Comparison of ENCODE assay signal across 33 mouse cellular contexts in genomic region chr7:49853342-49854181, GRCm38 (mm10). TPM values are rescaled to one million over a fixed set of nuclear protein-coding genes. Genes with fewer than 3 reads are reported as not detected.
DNase-seq lines count a peak whose midpoint lies in the region; ATAC-seq and TF ChIP-seq lines count a peak whose summit lies in the region.
"Had no signal": no experiment of that assay in that cellular context is flagged by ENCODE, and none has a peak within 500 bp of the region (broad histone marks: within the 10 kb centered on the region; RNA-seq: fewer than 3 reads in every experiment).

No protein-coding gene starts in this region.

- peak; percentile 14 for DNase-seq in c-Kit-positive CD71-positive TER-119-positive erythroid progenitor cells, embryonic 14.5 days (ENCODE audit: low spot score)
- DNase-seq in liver, postnatal 0 days: no peak
- DNase-seq in layer of hippocampus, adult 9-11 months: no peak
- no peak for DNase-seq in cerebellum, adult 8-10 months
- DNase-seq in layer of hippocampus, adult 18-20 months (ENCODE audit: low spot score in 2 of 2): no peak
- DNase-seq: adrenal gland, postnatal 10 days; B cell, adult 2 months; cerebellum, adult 11-12 months; cerebellum, postnatal 14 days; heart, postnatal 14 days; kidney, adult 9 months; kidney, postnatal 10 days; lung, postnatal 36 days; right cerebral cortex, postnatal 14 days had no signal

- ATAC-seq in hindbrain, embryonic 12.5 days (ENCODE audit: low FRiP score): peak; percentile 46; the same call in 1 of the 2 replicates
- ATAC-seq in hindbrain, embryonic 16.5 days: no peak
- peak; percentile 68 for ATAC-seq in liver, embryonic 12.5 days
- 0 out of 2 replicates have a peak, but pooled peaks have one; percentile 29 for ATAC-seq in liver, postnatal 0 days
- ATAC-seq: forebrain, embryonic 15.5 days; intestine, postnatal 0 days; midbrain, embryonic 13.5 days had no signal

- TF ChIP-seq EP300 in liver, postnatal 0 days (IDR thresholded peaks at IDR 0.05; ENCODE audit: low read depth): peak; percentile 78

- no peak overlapping the region for H3K4me3 ChIP-seq in hindbrain, embryonic 12.5 days
- H3K4me3 ChIP-seq in hindbrain, embryonic 16.5 days (ENCODE audit: low read length): no peak overlapping the region
- H3K4me3 ChIP-seq in liver, embryonic 12.5 days: no peak overlapping the region
- H3K4me3 ChIP-seq in liver, postnatal 0 days (ENCODE audit: low read depth, low read length): no peak overlapping the region
- H3K4me3 ChIP-seq: embryonic facial prominence, embryonic 10.5 days; embryonic facial prominence, embryonic 15.5 days; forebrain, embryonic 15.5 days; heart, embryonic 10.5 days; hindbrain, embryonic 10.5 days; megakaryocyte, embryonic 14.5 days; midbrain, embryonic 13.5 days; neural tube, embryonic 13.5 days had no signal

- no peak overlapping the region for H3K27ac ChIP-seq in hindbrain, embryonic 12.5 days
- H3K27ac ChIP-seq in hindbrain, embryonic 16.5 days (ENCODE audit: low read depth, low read length): no peak overlapping the region
- H3K27ac ChIP-seq in liver, embryonic 12.5 days: peak overlapping the region; percentile 56
- H3K27ac ChIP-seq in liver, postnatal 0 days (ENCODE audit: low read depth): no peak overlapping the region
- H3K27ac ChIP-seq: embryonic facial prominence, embryonic 10.5 days; embryonic facial prominence, embryonic 15.5 days; forebrain, embryonic 15.5 days; heart, embryonic 10.5 days; hindbrain, embryonic 10.5 days; midbrain, embryonic 13.5 days; neural tube, embryonic 13.5 days had no signal

- H3K4me1 ChIP-seq in hindbrain, embryonic 12.5 days: no peaks in the 10 kb centered on the region
- H3K4me1 ChIP-seq in hindbrain, embryonic 16.5 days (ENCODE audit: control insufficient read depth, insufficient read depth, low read depth, low read length): no peaks in the 10 kb centered on the region
- H3K4me1 ChIP-seq in liver, embryonic 12.5 days: peaks cover 19% of the 10 kb centered on the region
- no peaks in the 10 kb centered on the region for H3K4me1 ChIP-seq in liver, postnatal 0 days (ENCODE audit: insufficient read depth)
- H3K4me1 ChIP-seq: embryonic facial prominence, embryonic 10.5 days; embryonic facial prominence, embryonic 15.5 days; forebrain, embryonic 15.5 days; hindbrain, embryonic 10.5 days; midbrain, embryonic 13.5 days had no signal

- H3K36me3 ChIP-seq in hindbrain, embryonic 12.5 days: 0 out of 2 replicates have a peak, but pooled peaks cover 3% of the 10 kb centered on the region
- no peaks in the 10 kb centered on the region for H3K36me3 ChIP-seq in hindbrain, embryonic 16.5 days (ENCODE audit: control insufficient read depth, insufficient read depth, low read length)
- H3K36me3 ChIP-seq in liver, embryonic 12.5 days: peaks cover 70% of the 10 kb centered on the region
- peaks cover 26% of the 10 kb centered on the region; the same call in 1 of the 2 replicates for H3K36me3 ChIP-seq in liver, postnatal 0 days (replicated peaks; ENCODE audit: insufficient read depth, low read length)

- no peak overlapping the region for H3K9ac ChIP-seq in hindbrain, embryonic 12.5 days
- no peak overlapping the region for H3K9ac ChIP-seq in hindbrain, embryonic 16.5 days (ENCODE audit: low read depth, low read length)
- H3K9ac ChIP-seq in liver, embryonic 12.5 days: no peak overlapping the region
- no peak overlapping the region for H3K9ac ChIP-seq in liver, postnatal 0 days (replicated peaks)
- H3K9ac ChIP-seq: embryonic facial prominence, embryonic 15.5 days; forebrain, embryonic 15.5 days; midbrain, embryonic 13.5 days; neural tube, embryonic 13.5 days had no signal

- 88% methylated on average over 5 of the region's 5 CpGs for WGBS in hindbrain, embryonic 12.5 days
- WGBS in hindbrain, embryonic 16.5 days: 82% methylated on average over 5 of the region's 5 CpGs
- 54% methylated on average over 5 of the region's 5 CpGs for WGBS in liver, embryonic 12.5 days (ENCODE audit: insufficient replicate concordance)
- WGBS in liver, postnatal 0 days (ENCODE audit: insufficient replicate concordance): 59% methylated on average over 5 of the region's 5 CpGs

- H3K4me2 ChIP-seq in hindbrain, embryonic 12.5 days (replicated peaks): no peak overlapping the region
- H3K4me2 ChIP-seq in hindbrain, embryonic 16.5 days (ENCODE audit: low read length): no peak overlapping the region
- no peak overlapping the region for H3K4me2 ChIP-seq in liver, embryonic 12.5 days
- H3K4me2 ChIP-seq in liver, postnatal 0 days (ENCODE audit: low read depth, low read length): no peak overlapping the region
- H3K4me2 ChIP-seq: embryonic facial prominence, embryonic 15.5 days; forebrain, embryonic 15.5 days; midbrain, embryonic 13.5 days; neural tube, embryonic 13.5 days had no signal

- H3K27me3 ChIP-seq in hindbrain, embryonic 12.5 days: no peaks in the 10 kb centered on the region
- no peaks in the 10 kb centered on the region for H3K27me3 ChIP-seq in hindbrain, embryonic 16.5 days (replicated peaks; ENCODE audit: control insufficient read depth, insufficient read depth, low read length)
- H3K27me3 ChIP-seq in liver, embryonic 12.5 days (replicated peaks): no peaks in the 10 kb centered on the region
- H3K27me3 ChIP-seq in liver, postnatal 0 days (ENCODE audit: insufficient read depth, low read length): no peaks in the 10 kb centered on the region
- H3K27me3 ChIP-seq: embryonic facial prominence, embryonic 15.5 days; forebrain, embryonic 15.5 days; megakaryocyte, embryonic 14.5 days; midbrain, embryonic 13.5 days; neural tube, embryonic 13.5 days had no signal

- H3K9me3 ChIP-seq in hindbrain, embryonic 12.5 days (replicated peaks): no peaks in the 10 kb centered on the region
- H3K9me3 ChIP-seq in hindbrain, embryonic 16.5 days (ENCODE audit: control insufficient read depth, low read length): no peaks in the 10 kb centered on the region
- no peaks in the 10 kb centered on the region for H3K9me3 ChIP-seq in liver, embryonic 12.5 days (replicated peaks)
- no peaks in the 10 kb centered on the region for H3K9me3 ChIP-seq in liver, postnatal 0 days (ENCODE audit: low read length)
- H3K9me3 ChIP-seq: embryonic facial prominence, embryonic 10.5 days; embryonic facial prominence, embryonic 15.5 days; forebrain, embryonic 15.5 days; heart, embryonic 10.5 days; hindbrain, embryonic 10.5 days; megakaryocyte, embryonic 14.5 days; midbrain, embryonic 13.5 days; neural tube, embryonic 13.5 days had no signal

- no peak for TF ChIP-seq CTCF in liver, postnatal 0 days (IDR thresholded peaks at IDR 0.05; ENCODE audit: low read depth)

RNA-seq across cellular contexts. Expression of gene Slc6a5, which starts 56.4 kb away (rescaled TPM):
- polyA plus RNA-seq in hindbrain, embryonic 12.5 days (2016; fragmentation: Nextera tagmentation; extraction: Ambion mirVana): 8.2 and 10.0 TPM in 2 replicates
- polyA plus RNA-seq in hindbrain, embryonic 16.5 days (2015; fragmentation: Nextera tagmentation; extraction: Ambion mirVana): 13.3 and 15.7 TPM in 2 replicates
- polyA plus RNA-seq in liver, embryonic 12.5 days (2016; fragmentation: Nextera tagmentation; extraction: Ambion mirVana): not detected in 2 replicates
- polyA plus RNA-seq in liver, postnatal 0 days (2015; fragmentation: Nextera tagmentation; extraction: Ambion mirVana): not detected in 2 replicates
- under 1 TPM; 0.05 to 0.07 TPM for total RNA-seq in layer of hippocampus, adult 18-20 months (2021)
- total RNA-seq: gastrocnemius, adult 8-10 months; heart, postnatal 14 days; liver, adult 2 months had no signal
- polyA plus RNA-seq: embryonic facial prominence, embryonic 15.5 days; forebrain, embryonic 15.5 days; heart, embryonic 10.5 days; intestine, postnatal 0 days; large intestine, adult 2 months; limb, embryonic 11.5 days; liver, adult 2 months; lung, embryonic 16.5 days; small intestine, adult 2 months; stomach, embryonic 14.5 days had no signal
